Mouse (Mus musculus): ENCODE measurements at regions not wholly inside any gene's neighbourhood (a gene's known extent, or its start where the extent isn't known, plus 50 kb on each side); places are given as distances from the start of the nearest gene placed in this dataset.

DNA sequence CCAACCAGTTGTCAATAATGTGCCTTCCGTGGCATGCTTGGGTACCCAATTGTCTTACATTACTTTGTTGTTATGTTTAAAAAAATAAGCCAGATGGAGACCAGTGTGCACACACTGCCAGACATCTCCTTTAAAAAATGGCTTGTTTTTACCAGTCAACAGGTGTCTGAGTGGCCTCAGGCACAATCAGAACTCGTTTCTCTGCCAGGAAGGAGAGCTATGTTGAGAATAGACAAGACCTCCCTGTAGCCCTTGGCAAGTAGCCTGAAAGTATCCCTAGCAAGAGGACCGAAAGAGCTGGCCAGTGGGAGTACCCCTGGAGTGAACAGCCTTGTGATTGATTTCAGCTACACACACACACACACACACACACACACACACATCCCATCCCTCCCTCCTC is 74.8 kb upstream of the Ptprt start:
- ATAC-seq (replicated peaks; ENCODE audit: poor library complexity), result no peak

DNA sequence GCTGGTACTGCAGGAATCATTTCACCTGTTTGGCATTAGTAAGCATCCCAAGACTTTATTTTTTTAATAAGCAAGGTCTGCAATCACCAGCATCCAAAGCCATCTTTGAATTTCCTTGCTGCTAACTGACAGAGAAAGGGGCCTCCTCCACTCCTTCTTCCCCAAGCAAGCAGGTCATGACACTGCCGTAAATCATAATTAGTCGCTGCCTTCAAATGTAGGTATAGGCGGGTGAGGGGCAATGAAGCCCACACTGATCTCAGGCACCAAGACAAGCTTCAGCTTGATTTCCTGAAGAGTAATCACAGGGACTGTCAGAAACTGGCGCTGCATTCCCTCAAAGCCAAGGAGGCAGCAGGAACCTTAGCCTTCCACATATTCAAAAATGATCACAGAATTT is 73.3 kb upstream of the Ptprt start:
- no peak for ATAC-seq (replicated peaks; ENCODE audit: poor library complexity)

DNA sequence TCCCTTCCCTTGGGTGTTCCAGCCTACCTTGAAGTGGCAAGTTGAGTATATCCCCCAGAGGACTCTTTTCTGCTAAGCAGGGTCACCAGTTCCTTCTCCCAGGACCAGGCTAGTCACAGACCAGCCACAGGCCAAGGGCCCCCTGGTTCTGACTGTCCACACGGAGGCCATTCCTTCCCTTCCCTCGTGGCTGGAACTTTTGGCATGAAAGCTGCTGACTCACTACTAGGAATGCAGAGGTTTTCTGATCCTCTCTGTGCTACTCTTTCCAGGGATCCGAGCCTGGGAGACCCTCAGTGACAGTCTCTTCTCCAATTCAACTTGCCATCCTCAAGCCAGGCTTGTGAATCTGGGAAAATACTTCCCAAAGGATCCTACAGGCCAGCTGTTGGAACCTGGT is 59.1 kb upstream of the Ptprt start:
- no peak for ATAC-seq (replicated peaks; ENCODE audit: poor library complexity)

DNA sequence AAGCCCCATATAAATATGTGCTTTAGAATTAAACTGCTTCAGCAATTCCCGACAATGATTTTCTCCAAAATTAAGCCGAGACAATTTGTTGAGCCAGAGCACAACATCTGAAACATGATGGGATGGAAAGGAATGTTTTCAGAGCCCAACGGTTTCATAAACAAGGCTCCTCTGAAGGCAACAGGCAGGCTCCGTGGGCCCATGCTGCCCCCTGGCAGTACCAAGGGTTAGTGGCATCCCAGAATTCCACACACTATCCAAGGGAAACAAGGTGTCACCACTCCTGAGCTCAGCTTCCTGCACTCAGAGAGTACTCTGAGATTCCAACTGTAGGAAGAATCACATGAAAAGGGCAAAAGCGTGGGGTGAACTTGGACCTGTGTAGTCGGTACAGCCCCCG is 57.5 kb upstream of the Ptprt start:
- no peak for ATAC-seq (replicated peaks; ENCODE audit: poor library complexity)

DNA sequence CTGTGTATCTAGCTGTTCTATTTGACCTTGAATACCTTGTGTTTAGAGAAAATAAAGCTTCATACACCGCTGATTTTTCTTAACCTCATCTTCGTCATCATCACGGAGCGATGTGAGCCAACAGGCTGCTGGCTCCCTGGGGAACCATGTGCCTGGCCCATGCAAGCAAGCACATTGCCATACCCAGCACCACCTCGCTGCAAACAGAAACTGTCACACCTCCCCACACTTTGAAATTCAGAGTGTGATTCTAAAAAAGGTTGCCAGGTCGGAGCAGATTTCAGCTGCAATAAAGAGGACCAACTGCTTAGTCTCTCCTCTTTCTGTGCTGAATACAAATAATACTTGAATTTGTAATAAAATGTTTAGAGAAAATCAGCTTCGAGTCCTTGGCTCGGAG is 54.0 kb upstream of the Ptprt start:
- ATAC-seq (replicated peaks; ENCODE audit: poor library complexity), result no peak

DNA sequence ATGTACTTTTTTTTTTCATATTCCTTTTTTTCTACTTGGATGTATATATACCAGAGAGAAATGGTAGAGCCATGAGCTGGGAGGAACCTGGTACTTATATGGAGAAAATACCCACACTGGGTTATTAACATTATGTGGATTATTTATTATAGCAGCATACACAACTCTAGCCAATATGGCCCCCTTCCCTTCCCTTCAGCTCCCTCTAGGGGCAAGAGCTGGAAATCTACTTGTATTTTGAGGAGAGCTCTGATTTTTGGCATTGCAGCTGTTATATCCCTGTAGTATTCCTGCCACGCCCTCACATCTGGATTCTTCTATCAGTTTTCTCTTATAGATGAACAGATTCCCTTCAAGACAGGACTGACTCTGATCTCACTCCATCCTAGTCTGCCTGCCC is 52.0 kb upstream of the Ptprt start:
- ATAC-seq (replicated peaks; ENCODE audit: poor library complexity), result no peak

DNA sequence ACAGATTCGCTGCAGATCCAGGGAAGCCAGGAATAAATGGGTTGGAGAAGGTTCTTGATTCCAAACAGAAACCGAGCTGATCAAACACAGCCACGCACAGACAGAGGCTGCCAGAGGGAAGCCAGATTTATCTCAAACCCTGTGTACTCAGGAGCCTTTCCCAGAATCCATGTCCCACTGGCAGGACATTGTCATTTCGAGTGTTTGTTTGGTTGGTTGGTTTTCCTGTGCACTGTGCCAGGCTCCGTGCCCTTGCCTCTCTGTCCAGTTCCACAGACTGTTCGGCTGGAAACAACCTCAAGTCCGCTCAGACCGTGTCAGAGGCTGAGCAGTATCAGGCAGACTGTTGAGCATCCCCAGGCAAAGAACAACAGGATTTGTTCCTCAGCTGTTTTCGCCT is 51.4 kb upstream of the Ptprt start:
- ATAC-seq (replicated peaks; ENCODE audit: poor library complexity), result no peak
